Mouse (Mus musculus) liver, embryonic 14.5 days (tissue): ENCODE data around the gene Esrrg.

Experiments used
- CTCF ChIP-seq: IDR thresholded peaks from 2 replicates; pipeline ENCODE4 v1.5.1; 2016; ENCODE audit warnings: antibody characterized with exemption, low read depth, control low read depth
- EP300 ChIP-seq: IDR thresholded peaks from 2 replicates; pipeline ENCODE4 v1.6.1; 2016; ENCODE audit warnings: antibody characterized with exemption, low read depth

- no peak for TF ChIP-seq EP300
- TF ChIP-seq CTCF, result no peak
Measured at GRCm38 (mm10) chr1:188119806-188120205, 511.2 kb downstream of the Esrrg start.
